Mouse (Mus musculus): ENCODE measurements at regions not wholly inside any gene's neighbourhood (a gene's known extent, or its start where the extent isn't known, plus 50 kb on each side); places are given as distances from the start of the nearest gene placed in this dataset.

GRCm38 (mm10) chr5:46007446-46007845 lies 150.0 kb upstream of the Lcorl start:
- no peak overlapping the region for H3K9ac ChIP-seq
- no peaks in the 10 kb centered on the region for H3K36me3 ChIP-seq
- no peaks in the 10 kb centered on the region for H3K27me3 ChIP-seq
- no peaks in the 10 kb centered on the region for H3K4me1 ChIP-seq
- no peak overlapping the region for H3K27ac ChIP-seq
- no peaks in the 10 kb centered on the region for H3K9me3 ChIP-seq (replicated peaks)
- WGBS, result 83% methylated on average over 9 of the region's 9 CpGs
- no peak overlapping the region for H3K4me3 ChIP-seq (replicated peaks)
- no peak overlapping the region for H3K4me2 ChIP-seq
- no peak for ATAC-seq (replicated peaks; ENCODE audit: low FRiP score)

DNA sequence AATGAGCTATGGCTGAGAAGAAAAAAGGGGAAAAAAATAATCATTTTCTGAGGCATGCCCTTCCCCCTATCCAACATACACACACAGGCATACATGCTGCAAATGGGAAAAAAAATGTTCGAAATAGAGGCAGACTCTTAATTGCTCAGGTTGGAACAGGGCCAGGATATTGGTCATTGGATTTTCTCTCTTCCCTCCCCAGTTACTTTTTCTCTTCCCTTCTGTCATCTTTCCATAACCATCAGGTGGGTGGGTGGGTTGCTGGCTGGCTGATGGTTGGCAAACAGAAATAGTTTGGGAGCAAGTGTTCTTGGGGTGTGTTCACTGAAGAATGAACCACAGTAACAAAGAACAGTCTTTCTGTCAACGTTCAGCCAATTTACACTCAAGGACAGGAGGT lies 149.3 kb upstream of the Lcorl start:
- no peaks in the 10 kb centered on the region for H3K36me3 ChIP-seq
- H3K27ac ChIP-seq, result no peak overlapping the region
- 81% methylated on average over 2 of the region's 2 CpGs for WGBS
- H3K27me3 ChIP-seq, result no peaks in the 10 kb centered on the region
- H3K4me1 ChIP-seq, result no peaks in the 10 kb centered on the region
- no peak for ATAC-seq (replicated peaks; ENCODE audit: low FRiP score)
- no peak overlapping the region for H3K4me3 ChIP-seq (replicated peaks)
- H3K9me3 ChIP-seq (replicated peaks), result no peaks in the 10 kb centered on the region
- no peak overlapping the region for H3K4me2 ChIP-seq
- no peak overlapping the region for H3K9ac ChIP-seq

GRCm38 (mm10) chr5:46006228-46006627 lies 148.8 kb upstream of the Lcorl start:
- H3K9ac ChIP-seq, result no peak overlapping the region
- no peak for ATAC-seq (replicated peaks; ENCODE audit: low FRiP score)
- H3K4me3 ChIP-seq (replicated peaks), result no peak overlapping the region
- no peaks in the 10 kb centered on the region for H3K4me1 ChIP-seq
- no peaks in the 10 kb centered on the region for H3K36me3 ChIP-seq
- H3K27me3 ChIP-seq, result no peaks in the 10 kb centered on the region
- H3K4me2 ChIP-seq, result no peak overlapping the region
- 82% methylated on average over 3 of the region's 3 CpGs for WGBS
- no peak overlapping the region for H3K27ac ChIP-seq
- H3K9me3 ChIP-seq (replicated peaks), result no peaks in the 10 kb centered on the region

DNA sequence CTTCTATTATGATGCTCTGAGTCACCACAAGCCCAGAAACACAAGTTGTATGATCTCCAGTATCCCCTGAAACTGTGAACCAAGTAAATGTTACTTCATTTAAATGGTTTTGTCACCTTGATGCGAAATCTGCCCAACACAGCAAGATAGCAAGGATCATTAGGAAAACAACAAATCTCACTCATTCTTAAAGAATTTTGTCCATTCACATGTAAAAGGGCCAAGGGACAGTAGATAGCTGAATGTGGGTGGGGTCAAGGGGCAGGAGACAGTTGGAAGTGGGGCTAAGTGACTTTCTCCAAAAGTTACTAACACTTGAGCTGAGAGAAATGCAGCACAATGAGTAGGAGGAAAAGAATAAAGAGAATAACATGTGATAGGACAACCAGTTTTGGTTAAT lies 148.2 kb upstream of the Lcorl start:
- Histone ChIP-seq H3K4me1 (no peaks in the 10 kb centered on the region), H3K9me3 (replicated peaks) (no peaks in the 10 kb centered on the region), H3K4me3 (replicated peaks) (no peak overlapping the region), H3K27me3 (no peaks in the 10 kb centered on the region), H3K36me3 (no peaks in the 10 kb centered on the region), H3K9ac (no peak overlapping the region), H3K4me2 (no peak overlapping the region), H3K27ac (no peak overlapping the region)
- no peak for ATAC-seq (replicated peaks; ENCODE audit: low FRiP score)
- 88% methylated on average over 1 of the region's 1 CpGs for WGBS

GRCm38 (mm10) chr5:46002011-46002410 lies 144.6 kb upstream of the Lcorl start:
- Histone ChIP-seq H3K4me2 (no peak overlapping the region), H3K4me1 (no peaks in the 10 kb centered on the region), H3K36me3 (no peaks in the 10 kb centered on the region), H3K27me3 (no peaks in the 10 kb centered on the region), H3K9me3 (replicated peaks) (no peaks in the 10 kb centered on the region), H3K27ac (no peak overlapping the region), H3K4me3 (replicated peaks) (no peak overlapping the region), H3K9ac (no peak overlapping the region)
- WGBS, result 85% methylated on average over 5 of the region's 5 CpGs
- ATAC-seq (replicated peaks; ENCODE audit: low FRiP score), result no peak

DNA sequence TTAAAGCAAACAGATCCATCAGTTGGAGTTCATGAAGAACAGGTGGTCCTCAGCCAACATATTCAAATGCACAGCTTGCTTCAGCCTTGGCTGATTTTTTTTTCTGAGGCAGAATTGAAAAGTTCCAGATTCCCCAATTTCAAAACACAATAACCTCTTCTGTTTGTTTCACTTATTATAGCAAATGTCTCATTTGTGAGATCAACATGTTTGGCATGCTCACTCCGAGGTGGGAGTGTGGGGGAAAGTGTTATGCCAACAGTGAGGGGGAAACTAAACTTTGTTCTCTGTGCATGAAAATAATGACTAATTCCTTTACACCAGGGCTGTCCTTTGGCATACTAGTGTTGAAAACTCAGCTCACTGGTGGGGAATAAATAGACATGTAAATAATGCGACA lies 100.4 kb upstream of the Lcorl start:
- Histone ChIP-seq H3K4me1 (no peaks in the 10 kb centered on the region), H3K4me2 (no peak overlapping the region), H3K36me3 (no peaks in the 10 kb centered on the region), H3K9me3 (replicated peaks) (no peaks in the 10 kb centered on the region), H3K27me3 (no peaks in the 10 kb centered on the region), H3K4me3 (replicated peaks) (no peak overlapping the region), H3K9ac (no peak overlapping the region), H3K27ac (no peak overlapping the region)
- ATAC-seq (replicated peaks; ENCODE audit: low FRiP score), result no peak
- 86% methylated on average over 2 of the region's 2 CpGs for WGBS

DNA sequence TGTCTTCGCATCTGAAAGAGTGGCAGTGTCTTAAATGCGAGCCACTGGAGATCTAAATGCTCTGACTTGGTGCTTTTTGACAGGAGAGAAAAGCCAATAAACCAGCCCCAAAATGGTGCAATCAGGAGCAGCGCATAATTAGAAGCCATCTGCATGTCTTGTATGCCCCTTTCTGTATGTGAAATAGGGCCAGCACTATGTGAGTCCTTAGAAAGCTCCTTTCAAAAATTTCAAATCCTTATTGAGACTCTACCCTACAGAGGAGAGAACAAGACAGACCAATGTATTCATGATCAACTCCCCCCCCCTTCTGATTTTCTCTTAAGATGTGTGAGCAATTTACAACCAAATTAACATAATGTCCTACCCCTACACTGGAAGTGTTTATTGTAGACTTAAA lies 86.6 kb upstream of the Lcorl start:
- WGBS, result 91% methylated on average over 3 of the region's 3 CpGs
- Histone ChIP-seq H3K4me3 (replicated peaks) (no peak overlapping the region), H3K36me3 (no peaks in the 10 kb centered on the region), H3K9me3 (replicated peaks) (no peaks in the 10 kb centered on the region), H3K27me3 (no peaks in the 10 kb centered on the region), H3K4me1 (no peaks in the 10 kb centered on the region), H3K27ac (no peak overlapping the region), H3K4me2 (no peak overlapping the region), H3K9ac (no peak overlapping the region)
- ATAC-seq (replicated peaks; ENCODE audit: low FRiP score), result no peak

GRCm38 (mm10) chr5:45932970-45933369 lies 75.6 kb upstream of the Lcorl start:
- no peaks in the 10 kb centered on the region for H3K9me3 ChIP-seq (replicated peaks)
- H3K27ac ChIP-seq, result no peak overlapping the region
- H3K4me2 ChIP-seq, result no peak overlapping the region
- 81% methylated on average over 4 of the region's 4 CpGs for WGBS
- no peak overlapping the region for H3K4me3 ChIP-seq (replicated peaks)
- no peaks in the 10 kb centered on the region for H3K27me3 ChIP-seq
- no peak overlapping the region for H3K9ac ChIP-seq
- H3K36me3 ChIP-seq, result no peaks in the 10 kb centered on the region
- no peak for ATAC-seq (replicated peaks; ENCODE audit: low FRiP score)
- H3K4me1 ChIP-seq, result no peaks in the 10 kb centered on the region

- Histone ChIP-seq H3K27ac (no peak overlapping the region), H3K4me2 (no peak overlapping the region), H3K4me3 (replicated peaks) (no peak overlapping the region), H3K27me3 (no peaks in the 10 kb centered on the region), H3K9ac (no peak overlapping the region), H3K4me1 (0 out of 2 replicates have a peak, but pooled peaks cover under 1% of the 10 kb centered on the region), H3K9me3 (replicated peaks) (no peaks in the 10 kb centered on the region), H3K36me3 (no peaks in the 10 kb centered on the region)
- ATAC-seq (replicated peaks; ENCODE audit: low FRiP score), result no peak
- 86% methylated on average over 2 of the region's 2 CpGs for WGBS
Measured at GRCm38 (mm10) chr5:45931252-45931651, 73.8 kb upstream of the Lcorl start.

GRCm38 (mm10) chr5:45925879-45926410 lies 68.5 kb upstream of the Lcorl start:
- H3K4me2 ChIP-seq, result peak overlapping the region; percentile 25

GRCm38 (mm10) chr5:45923907-45924594 lies 66.6 kb upstream of the Lcorl start:
- no peak for ATAC-seq (replicated peaks; ENCODE audit: low FRiP score)
- Histone ChIP-seq H3K4me3 (replicated peaks) (no peak overlapping the region), H3K4me2 (no peak overlapping the region), H3K36me3 (no peaks in the 10 kb centered on the region), H3K9ac (no peak overlapping the region), H3K27me3 (no peaks in the 10 kb centered on the region), H3K9me3 (replicated peaks) (no peaks in the 10 kb centered on the region), H3K27ac (no peak overlapping the region), H3K4me1 (peaks cover 6% of the 10 kb centered on the region; the same call in 1 of the 2 replicates)
- 77% methylated on average over 3 of the region's 3 CpGs for WGBS

More at GRCm38 (mm10) chr5:45925879-45926410, 68.5 kb upstream of the Lcorl start:
- Histone ChIP-seq H3K36me3 (no peaks in the 10 kb centered on the region), H3K4me3 (replicated peaks) (no peak overlapping the region), H3K9ac (no peak overlapping the region), H3K9me3 (replicated peaks) (no peaks in the 10 kb centered on the region), H3K4me1 (peaks cover 6% of the 10 kb centered on the region; the same call in 1 of the 2 replicates), H3K27ac (peak overlapping the region; percentile 67), H3K27me3 (no peaks in the 10 kb centered on the region)
- ATAC-seq (replicated peaks; ENCODE audit: low FRiP score), result peak; percentile 81
- 38% methylated on average over 9 of the region's 9 CpGs for WGBS
